Mouse (Mus musculus) embryo, embryonic 11 days (tissue): ENCODE measurements around the gene Ccdc36.
A peak's percentile ranks its signal among the peaks of the same experiment; 100 is the strongest.

ENCODE experiments used
- DNase-seq: peaks from one replicate; pipeline ENCODE4 v3.0.0-alpha.2; 2015

Ccdc36 gene

GRCm38 (mm10) chr9:108428384-108428783 is at the start of gene Ccdc36:
TSS of gene Ccdc36 (minus strand) at chr9:108428484.
- DNase-seq = no peak

- DNase-seq = no peak
These were observed 46.2 kb upstream of the Ccdc36 start for GRCm38 (mm10) chr9:108474528-108474927.

GRCm38 (mm10) chr9:108469845-108470244 is 41.6 kb upstream of the Ccdc36 start:
- no peak for DNase-seq

- no peak for DNase-seq
These were observed 41.1 kb upstream of the Ccdc36 start for GRCm38 (mm10) chr9:108469430-108469829.

- DNase-seq = no peak
These were observed 37.9 kb upstream of the Ccdc36 start for GRCm38 (mm10) chr9:108466219-108466618.

- no peak for DNase-seq
These were observed 35.4 kb upstream of the Ccdc36 start for GRCm38 (mm10) chr9:108463713-108464112.

- DNase-seq = no peak
These were observed 33.9 kb upstream of the Ccdc36 start for GRCm38 (mm10) chr9:108462192-108462591.

GRCm38 (mm10) chr9:108461675-108462074 is 33.4 kb upstream of the Ccdc36 start:
- DNase-seq = no peak

GRCm38 (mm10) chr9:108461181-108461631 is 32.9 kb upstream of the Ccdc36 start, which contains the start of gene Klhdc8b:
TSS of gene Klhdc8b (minus strand) at chr9:108461581.
- DNase-seq = no peak

GRCm38 (mm10) chr9:108460319-108461178 is 32.3 kb upstream of the Ccdc36 start, which contains the start of gene Ccdc71:
TSS of gene Ccdc71 (plus strand) at chr9:108460527.
- DNase-seq = peak; percentile 93

GRCm38 (mm10) chr9:108459939-108460318 is 31.6 kb upstream of the Ccdc36 start:
- DNase-seq = no peak

GRCm38 (mm10) chr9:108456953-108457352 is 28.7 kb upstream of the Ccdc36 start:
- no peak for DNase-seq

- no peak for DNase-seq
These were observed 27.7 kb upstream of the Ccdc36 start for GRCm38 (mm10) chr9:108455747-108456571.

GRCm38 (mm10) chr9:108454429-108454828 is 26.1 kb upstream of the Ccdc36 start:
- DNase-seq = no peak

- DNase-seq = no peak
These were observed 25.2 kb upstream of the Ccdc36 start for GRCm38 (mm10) chr9:108453458-108453857.

GRCm38 (mm10) chr9:108452911-108453310 is 24.6 kb upstream of the Ccdc36 start:
- DNase-seq = no peak

GRCm38 (mm10) chr9:108452291-108452906 is 24.1 kb upstream of the Ccdc36 start:
- DNase-seq = peak; percentile 94

GRCm38 (mm10) chr9:108451519-108452160 is 23.4 kb upstream of the Ccdc36 start:
- DNase-seq = no peak

GRCm38 (mm10) chr9:108451170-108451493 is 22.8 kb upstream of the Ccdc36 start:
- no peak for DNase-seq

GRCm38 (mm10) chr9:108450292-108451169 is 22.2 kb upstream of the Ccdc36 start:
- peak; percentile 75 for DNase-seq

- peak; percentile 86 for DNase-seq
These were observed 21.6 kb upstream of the Ccdc36 start for GRCm38 (mm10) chr9:108449860-108450259.

GRCm38 (mm10) chr9:108445125-108445524 is 16.8 kb upstream of the Ccdc36 start:
- no peak for DNase-seq
